ENCODE assay signal across 8 mouse cellular contexts in genomic region chr6:116651437-116652118, GRCm38 (mm10). TPM values are rescaled to one million over a fixed set of nuclear protein-coding genes. Genes with fewer than 3 reads are reported as not detected.
DNase-seq lines count a peak whose midpoint lies in the region; ATAC-seq and TF ChIP-seq lines count a peak whose summit lies in the region.

No protein-coding gene starts in this region.

- 48% methylated on average over 20 of the region's 20 CpGs for WGBS in liver, embryonic 12.5 days (ENCODE audit: insufficient replicate concordance)
- 65% methylated on average over 19 of the region's 20 CpGs for WGBS in stomach, postnatal 0 days

- H3K4me1 ChIP-seq in brown adipose tissue, adult 24 weeks (ENCODE audit: control insufficient read depth, insufficient read depth, insufficient read length, low read length), result peaks cover 28% of the 10 kb centered on the region
- peaks cover 16% of the 10 kb centered on the region for H3K4me1 ChIP-seq in liver, embryonic 12.5 days
- peaks cover 2% of the 10 kb centered on the region; the same call in 1 of the 2 replicates for H3K4me1 ChIP-seq in stomach, postnatal 0 days (replicated peaks; ENCODE audit: control insufficient read depth, insufficient read depth)

- no peak for TF ChIP-seq EP300 in stomach, postnatal 0 days (optimal IDR thresholded peaks at IDR 0.05)

- peak; percentile 74 for TF ChIP-seq CTCF in stomach, postnatal 0 days (IDR thresholded peaks at IDR 0.05; ENCODE audit: low read depth)

- ATAC-seq in liver, embryonic 12.5 days, result peak; percentile 10; the same call in 1 of the 2 replicates
- ATAC-seq in stomach, postnatal 0 days (ENCODE audit: low FRiP score, low TSS enrichment), result no peak

- peak overlapping the region; percentile 10; the same call in 1 of the 2 replicates for H3K4me2 ChIP-seq in liver, embryonic 12.5 days
- peak overlapping the region; percentile 47 for H3K4me2 ChIP-seq in stomach, postnatal 0 days (replicated peaks; ENCODE audit: low read depth)

- intact Hi-C loops in heart, postnatal 25 days (cut with DNase I), result loop anchor here (5.0 to 10.0 kb wide), 4 partner anchors 34 to 1173 kb away; no protein-coding TSS in a partner anchor

- H3K27me3 ChIP-seq in liver, embryonic 12.5 days (replicated peaks), result no peaks in the 10 kb centered on the region
- H3K27me3 ChIP-seq in stomach, postnatal 0 days (ENCODE audit: control insufficient read depth, insufficient read depth, low read length), result no peaks in the 10 kb centered on the region

- peak overlapping the region; percentile 73 for H3K4me3 ChIP-seq in brown adipose tissue, adult 24 weeks (ENCODE audit: insufficient read depth, low read depth, low read length)
- H3K4me3 ChIP-seq in liver, embryonic 12.5 days, result 0 out of 2 replicates have a peak overlapping the region, but pooled peaks have one; percentile 4
- H3K4me3 ChIP-seq in stomach, postnatal 0 days (ENCODE audit: low read depth, low read length), result peak overlapping the region; percentile 34

- peak overlapping the region; percentile 91 for H3K27ac ChIP-seq in brown adipose tissue, adult 24 weeks (replicated peaks; ENCODE audit: low read depth, low read length)
- H3K27ac ChIP-seq in liver, embryonic 12.5 days, result no peak overlapping the region
- H3K27ac ChIP-seq in stomach, postnatal 0 days (replicated peaks), result peak overlapping the region; percentile 87; the same call in 1 of the 2 replicates

- H3K9ac ChIP-seq in liver, embryonic 12.5 days, result no peak overlapping the region
- H3K9ac ChIP-seq in stomach, postnatal 0 days (ENCODE audit: low read length), result peak overlapping the region; percentile 58

- H3K36me3 ChIP-seq in liver, embryonic 12.5 days, result no peaks in the 10 kb centered on the region
- no peaks in the 10 kb centered on the region for H3K36me3 ChIP-seq in stomach, postnatal 0 days (ENCODE audit: control insufficient read depth, insufficient read depth, low read length)

- DNase-seq in adrenal gland, postnatal 10 days, result peak; percentile 59
- DNase-seq in adrenal gland, adult 8-10 months, result no peak
- DNase-seq in heart, postnatal 25 days (ENCODE audit: low spot score), result peak; percentile 51
- peak; percentile 72 for DNase-seq in stomach, postnatal 0 days (ENCODE audit: low spot score)
- DNase-seq in right cerebral cortex, adult 18-20 months, result no peak
- DNase-seq in right cerebral cortex, postnatal 36 days (ENCODE audit: low spot score in 2 of 2), result no peak

- H3K9me3 ChIP-seq in liver, embryonic 12.5 days (replicated peaks), result peaks cover 2% of the 10 kb centered on the region; the same call in 1 of the 2 replicates
- no peaks in the 10 kb centered on the region for H3K9me3 ChIP-seq in stomach, postnatal 0 days (ENCODE audit: control insufficient read depth, low read length)

RNA-seq across cellular contexts. Expression of gene Depp1, which starts 1.2 kb away (rescaled TPM):
- 100 to 1,000 TPM in 1 of 2 experiments, 10 to 100 TPM in 1; 27.8 to 111 TPM for total RNA-seq in adrenal gland, postnatal 10 days (2021)
- total RNA-seq in adrenal gland, adult 8-10 months (2022), result 1 to 10 TPM; 2.2 to 5.3 (median 4.0) TPM
- 39.6 and 45.2 TPM in 2 replicates for polyA plus RNA-seq in brown adipose tissue, adult 24 weeks (2012; ENCODE audit: insufficient read depth, insufficient read length, missing spikeins)
- total RNA-seq in heart, postnatal 25 days (2021), result 10 to 100 TPM; 45.7 to 58.1 TPM
- 2.2 and 3.3 TPM in 2 replicates for polyA plus RNA-seq in liver, embryonic 12.5 days (2016; fragmentation: Nextera tagmentation; extraction: Ambion mirVana)
- polyA plus RNA-seq in stomach, postnatal 0 days (2015; fragmentation: Nextera tagmentation; extraction: Ambion mirVana), result 31.6 and 37.0 TPM in 2 replicates

RNA-seq across cellular contexts. Expression of gene Rassf4, which starts 22.2 kb away (rescaled TPM):
- total RNA-seq in adrenal gland, postnatal 10 days (2021), result 1 to 10 TPM; 6.0 to 6.3 TPM
- total RNA-seq in adrenal gland, adult 8-10 months (2022), result 1 to 10 TPM; 4.6 to 6.2 (median 5.8) TPM
- 3.6 and 4.2 TPM in 2 replicates for polyA plus RNA-seq in brown adipose tissue, adult 24 weeks (2012; ENCODE audit: insufficient read depth, insufficient read length, missing spikeins)
- 1 to 10 TPM; 5.8 to 8.2 TPM for total RNA-seq in heart, postnatal 25 days (2021)
- 3.3 and 4.0 TPM in 2 replicates for polyA plus RNA-seq in liver, embryonic 12.5 days (2016; fragmentation: Nextera tagmentation; extraction: Ambion mirVana)
- polyA plus RNA-seq in stomach, postnatal 0 days (2015; fragmentation: Nextera tagmentation; extraction: Ambion mirVana), result 4.1 and 5.6 TPM in 2 replicates

RNA-seq across cellular contexts. Expression of gene Zfp422, which starts 22.8 kb away (rescaled TPM):
- 10 to 100 TPM; 26.2 to 27.4 TPM for total RNA-seq in adrenal gland, postnatal 10 days (2021)
- 10 to 100 TPM; 18.0 to 21.8 (median 20.2) TPM for total RNA-seq in adrenal gland, adult 8-10 months (2022)
- 10.3 and 10.9 TPM in 2 replicates for polyA plus RNA-seq in brown adipose tissue, adult 24 weeks (2012; ENCODE audit: insufficient read depth, insufficient read length, missing spikeins)
- total RNA-seq in heart, postnatal 25 days (2021), result 10 to 100 TPM; 19.0 to 20.8 TPM
- 43.6 and 45.1 TPM in 2 replicates for polyA plus RNA-seq in liver, embryonic 12.5 days (2016; fragmentation: Nextera tagmentation; extraction: Ambion mirVana)
- polyA plus RNA-seq in stomach, postnatal 0 days (2015; fragmentation: Nextera tagmentation; extraction: Ambion mirVana), result 52.4 and 54.4 TPM in 2 replicates

Comparison
In these comparisons a context has a peak if more than half of its experiments do, and no peak if none do; other contexts are left out.
1. DNase-seq: peak in adrenal gland, postnatal 10 days (single experiment), heart, postnatal 25 days (single experiment) and stomach, postnatal 0 days (single experiment); none in adrenal gland, adult 8-10 months (single experiment), right cerebral cortex, adult 18-20 months (single experiment) and right cerebral cortex, postnatal 36 days (0 of 2).
2. RNA of gene Depp1, which starts 1.2 kb away (total RNA-seq): 27.8 to 111 TPM in adrenal gland, postnatal 10 days and 45.7 to 58.1 TPM in heart, postnatal 25 days; 2.2 to 5.3 TPM in adrenal gland, adult 8-10 months; every median in the first group is over 4 times any median in the second.
3. H3K4me3 ChIP-seq: peak in every context shown above with its lines; median percentile 73 in brown adipose tissue, adult 24 weeks; 34 in stomach, postnatal 0 days; 4 in liver, embryonic 12.5 days.